Mouse (Mus musculus) retina, postnatal 7 days (tissue): ENCODE measurements around the gene Fam78b.

Experiments used
- DNase-seq: peaks from one replicate; pipeline ENCODE4 v3.0.0-alpha.2; 2012; ENCODE audit warnings: low read depth, low spot score

Gene Fam78b

GRCm38 (mm10) chr1:167001174-167001843 lies at the start of gene Fam78b:
Fam78b (plus strand) TSS chr1:167001417.
- DNase-seq: peak; percentile 37

- no peak for DNase-seq
Observed at GRCm38 (mm10) chr1:166964508-166964907, 36.7 kb upstream of the Fam78b start.

- no peak for DNase-seq
Observed at GRCm38 (mm10) chr1:166968271-166968670, 32.9 kb upstream of the Fam78b start.

- no peak for DNase-seq
Observed at GRCm38 (mm10) chr1:166973731-166974130, 27.5 kb upstream of the Fam78b start.

- no peak for DNase-seq
Observed at GRCm38 (mm10) chr1:166978611-166979010, 22.6 kb upstream of the Fam78b start.

GRCm38 (mm10) chr1:166994266-166994665 lies 7.0 kb upstream of the Fam78b start:
- DNase-seq: no peak

- no peak for DNase-seq
Observed at GRCm38 (mm10) chr1:166996250-166996649, 5.0 kb upstream of the Fam78b start.

GRCm38 (mm10) chr1:166996811-166997210 lies 4.4 kb upstream of the Fam78b start:
- no peak for DNase-seq

- DNase-seq: peak; percentile 79
Observed at GRCm38 (mm10) chr1:167000529-167001173, 566 bp upstream of the Fam78b start.

GRCm38 (mm10) chr1:167001844-167002485 lies 748 bp downstream of the Fam78b start:
- DNase-seq: no peak

GRCm38 (mm10) chr1:167002486-167002850 lies 1.3 kb downstream of the Fam78b start:
- DNase-seq: no peak

GRCm38 (mm10) chr1:167004621-167005020 lies 3.4 kb downstream of the Fam78b start:
- DNase-seq: no peak

GRCm38 (mm10) chr1:167007341-167007740 lies 6.1 kb downstream of the Fam78b start:
- DNase-seq: no peak

GRCm38 (mm10) chr1:167010190-167010589 lies 9.0 kb downstream of the Fam78b start:
- DNase-seq: no peak

GRCm38 (mm10) chr1:167011301-167011700 lies 10.1 kb downstream of the Fam78b start:
- no peak for DNase-seq

GRCm38 (mm10) chr1:167012616-167013015 lies 11.4 kb downstream of the Fam78b start:
- DNase-seq: no peak

- no peak for DNase-seq
Observed at GRCm38 (mm10) chr1:167013234-167013864, 12.1 kb downstream of the Fam78b start.

GRCm38 (mm10) chr1:167016269-167016668 lies 15.1 kb downstream of the Fam78b start:
- DNase-seq: no peak

GRCm38 (mm10) chr1:167022001-167022424 lies 20.8 kb downstream of the Fam78b start:
- DNase-seq: no peak

GRCm38 (mm10) chr1:167022541-167023121 lies 21.4 kb downstream of the Fam78b start:
- DNase-seq: no peak

GRCm38 (mm10) chr1:167023794-167024193 lies 22.6 kb downstream of the Fam78b start:
- no peak for DNase-seq

- no peak for DNase-seq
Observed at GRCm38 (mm10) chr1:167024961-167025360, 23.7 kb downstream of the Fam78b start.
